Mouse (Mus musculus) heart, postnatal 0 days (tissue): ENCODE measurements at regions not wholly inside any gene's neighbourhood (a gene's known extent, or its start where the extent isn't known, plus 50 kb on each side); places are given as distances from the start of the nearest gene placed in this dataset.

Experiments used
- ATAC-seq: fragments of 200-750 bp; cut with Nextera tagmentation; 2 replicates; pipeline ENCODE4 v1.8.0; 2017; ENCODE audit warnings: low read depth, moderate number of reproducible peaks, moderate library complexity; ENCODE audit not compliant: insufficient read depth
- DNase-seq: peaks from one replicate; pipeline ENCODE4 v3.0.0-alpha.2; 2016; ENCODE audit warnings: low spot score
- H3K27ac ChIP-seq: fragments of 300-500 bp; sonication (generic); 2 replicates; pipeline ENCODE4 v1.5.1; 2014; ENCODE audit warnings: low read depth, mild to moderate bottlenecking
- H3K27me3 ChIP-seq: fragments of 300-500 bp; sonication (generic); 2 replicates; pipeline ENCODE4 v1.6.1; 2014; ENCODE audit warnings: low read length, mixed read lengths; ENCODE audit not compliant: control insufficient read depth, insufficient read depth
- H3K36me3 ChIP-seq: fragments of 300-500 bp; sonication (generic); replicated peaks from 2 replicates; pipeline ENCODE4 v1.6.1; 2014; ENCODE audit warnings: low read length, mixed read lengths; ENCODE audit not compliant: control insufficient read depth, insufficient read depth
- H3K4me1 ChIP-seq: fragments of 300-500 bp; sonication (generic); 2 replicates; pipeline ENCODE4 v1.6.1; 2014; ENCODE audit warnings: antibody characterized with exemption; ENCODE audit not compliant: control insufficient read depth, insufficient read depth
- H3K4me2 ChIP-seq: fragments of 300-500 bp; sonication (generic); 2 replicates; pipeline ENCODE4 v1.6.1; 2014; ENCODE audit warnings: low read depth, mild to moderate bottlenecking, low read length, moderate library complexity
- H3K4me3 ChIP-seq: fragments of 300-500 bp; sonication (generic); 2 replicates; pipeline ENCODE4 v1.5.1; 2014; ENCODE audit warnings: low read depth, low read length
- H3K9ac ChIP-seq: fragments of 300-500 bp; sonication (generic); replicated peaks from 2 replicates; pipeline ENCODE4 v1.6.1; 2014; ENCODE audit warnings: low read depth, low read length, mixed read lengths
- H3K9me3 ChIP-seq: fragments of 300-500 bp; sonication (generic); replicated peaks from 2 replicates; pipeline ENCODE4 v1.6.1; 2016; ENCODE audit warnings: low read length; ENCODE audit not compliant: control insufficient read depth
- CTCF ChIP-seq: IDR thresholded peaks from 2 replicates; pipeline ENCODE4 v1.5.1; 2016; ENCODE audit warnings: antibody characterized with exemption, control low read depth, low read depth
- EP300 ChIP-seq: IDR thresholded peaks from 2 replicates; pipeline ENCODE4 v1.6.1; 2016; ENCODE audit warnings: antibody characterized with exemption, low read depth
- WGBS: fragments of 180-500 bp; shearing (Covaris S2); extraction: QIAGEN DNeasy Blood & Tissue Kit; methylation state at CpG from one replicate; pipeline ENCODE4 v1.1.7; 2014; 5-methylcytosine and 5-hydroxymethylcytosine counted together

- 68% methylated on average over 9 of the region's 9 CpGs for WGBS
- TF ChIP-seq CTCF = no peak
- no peak overlapping the region for H3K4me3 ChIP-seq
- no peak for ATAC-seq
- no peak overlapping the region for H3K4me2 ChIP-seq
- no peaks in the 10 kb centered on the region for H3K27me3 ChIP-seq
- no peaks in the 10 kb centered on the region for H3K4me1 ChIP-seq
- H3K27ac ChIP-seq = no peak overlapping the region
- H3K9ac ChIP-seq = no peak overlapping the region
- DNase-seq = no peak
- H3K9me3 ChIP-seq = no peaks in the 10 kb centered on the region
- H3K36me3 ChIP-seq = no peaks in the 10 kb centered on the region
Observed at GRCm38 (mm10) chr2:101464291-101465140, 160.0 kb upstream of the Rag2 start.

- H3K4me3 ChIP-seq = no peak overlapping the region
- no peak for DNase-seq
- H3K4me2 ChIP-seq = no peak overlapping the region
- no peaks in the 10 kb centered on the region for H3K9me3 ChIP-seq
- no peaks in the 10 kb centered on the region for H3K36me3 ChIP-seq
- H3K27me3 ChIP-seq = no peaks in the 10 kb centered on the region
- ATAC-seq = no peak
- no peaks in the 10 kb centered on the region for H3K4me1 ChIP-seq
- no peak overlapping the region for H3K9ac ChIP-seq
- TF ChIP-seq EP300 (no peak), CTCF (no peak)
- WGBS = 75% methylated on average over 6 of the region's 6 CpGs
- H3K27ac ChIP-seq = no peak overlapping the region
Observed at GRCm38 (mm10) chr2:101470569-101471100, 153.9 kb upstream of the Rag2 start.

GRCm38 (mm10) chr2:101472449-101473115 is 151.9 kb upstream of the Rag2 start:
- TF ChIP-seq CTCF (peak; percentile 97), EP300 (no peak)
- 33% methylated on average over 8 of the region's 8 CpGs for WGBS
- ATAC-seq = no peak

GRCm38 (mm10) chr2:101473116-101473485 is 151.4 kb upstream of the Rag2 start:
- H3K36me3 ChIP-seq = no peaks in the 10 kb centered on the region
- no peak overlapping the region for H3K9ac ChIP-seq
- H3K4me1 ChIP-seq = no peaks in the 10 kb centered on the region
- H3K27me3 ChIP-seq = no peaks in the 10 kb centered on the region
- no peak for DNase-seq
- no peak overlapping the region for H3K4me3 ChIP-seq
- TF ChIP-seq EP300 = no peak
- no peak for TF ChIP-seq CTCF
- H3K9me3 ChIP-seq = no peaks in the 10 kb centered on the region
- H3K27ac ChIP-seq = no peak overlapping the region
- ATAC-seq = no peak
- 80% methylated on average over 4 of the region's 4 CpGs for WGBS
- no peak overlapping the region for H3K4me2 ChIP-seq

More at GRCm38 (mm10) chr2:101472449-101473115, 151.9 kb upstream of the Rag2 start:
- H3K36me3 ChIP-seq = no peaks in the 10 kb centered on the region
- no peak overlapping the region for H3K9ac ChIP-seq
- H3K4me1 ChIP-seq = no peaks in the 10 kb centered on the region
- H3K4me2 ChIP-seq = no peak overlapping the region
- H3K4me3 ChIP-seq = no peak overlapping the region
- DNase-seq = peak; percentile 76
- H3K9me3 ChIP-seq = no peaks in the 10 kb centered on the region
- H3K27me3 ChIP-seq = no peaks in the 10 kb centered on the region
- no peak overlapping the region for H3K27ac ChIP-seq

- TF ChIP-seq EP300 (no peak), CTCF (no peak)
- 70% methylated on average over 2 of the region's 2 CpGs for WGBS
- no peak for ATAC-seq
- Histone ChIP-seq H3K27ac (no peak overlapping the region), H3K4me2 (no peak overlapping the region), H3K36me3 (no peaks in the 10 kb centered on the region), H3K27me3 (no peaks in the 10 kb centered on the region), H3K9me3 (no peaks in the 10 kb centered on the region), H3K4me1 (no peaks in the 10 kb centered on the region), H3K9ac (no peak overlapping the region), H3K4me3 (no peak overlapping the region)
- no peak for DNase-seq
Observed at GRCm38 (mm10) chr2:101476862-101477261, 147.7 kb upstream of the Rag2 start.
